Mouse (Mus musculus): ENCODE data around the gene Klk1b11. TPM values are rescaled to one million over a fixed set of nuclear protein-coding genes. Genes with fewer than 3 reads are reported as not detected.

Klk1b11 gene
- polyA plus RNA-seq, 1 experiment from 2014 or later, result not detected

Other genes starting within 250 kb of the Klk1b11 start
- not detected in 2 replicates for gene Klk12, start 227.0 kb upstream of the Klk1b11 start, polyA plus RNA-seq (2016; fragmentation: Nextera tagmentation; extraction: Ambion mirVana)
- gene Klk11, start 221.3 kb upstream of the Klk1b11 start, polyA plus RNA-seq (2016; fragmentation: Nextera tagmentation; extraction: Ambion mirVana), result not detected in 2 replicates
- gene Klk10, start 214.8 kb upstream of the Klk1b11 start, polyA plus RNA-seq (2016; fragmentation: Nextera tagmentation; extraction: Ambion mirVana), result 0.19 and 0.36 TPM in 2 replicates
- not detected in 2 replicates for gene Klk9, start 204.0 kb upstream of the Klk1b11 start, polyA plus RNA-seq (2016; fragmentation: Nextera tagmentation; extraction: Ambion mirVana)
- gene Klk8, start 198.3 kb upstream of the Klk1b11 start, polyA plus RNA-seq (2016; fragmentation: Nextera tagmentation; extraction: Ambion mirVana), result 9.5 and 10.0 TPM in 2 replicates
- not detected in 2 replicates for gene Klk7, start 184.6 kb upstream of the Klk1b11 start, polyA plus RNA-seq (2016; fragmentation: Nextera tagmentation; extraction: Ambion mirVana)
- gene Klk6, start 171.4 kb upstream of the Klk1b11 start, polyA plus RNA-seq (2016; fragmentation: Nextera tagmentation; extraction: Ambion mirVana), result not detected in 2 replicates
- gene Klk5, start 153.9 kb upstream of the Klk1b11 start, polyA plus RNA-seq (2016; fragmentation: Nextera tagmentation; extraction: Ambion mirVana), result 0.17 TPM in 1 of 2 replicates, not detected in the other
- gene Klk4, start 114.7 kb upstream of the Klk1b11 start, polyA plus RNA-seq (2016; fragmentation: Nextera tagmentation; extraction: Ambion mirVana), result not detected in 2 replicates
- gene Klk15, start 62.1 kb upstream of the Klk1b11 start, polyA plus RNA-seq (2016; fragmentation: Nextera tagmentation; extraction: Ambion mirVana), result not detected in 2 replicates
- not detected in 2 replicates for gene Klk1b8, start 45.2 kb upstream of the Klk1b11 start, polyA plus RNA-seq (2016; fragmentation: Nextera tagmentation; extraction: Ambion mirVana)
- gene Klk1b1, start 29.1 kb upstream of the Klk1b11 start, polyA plus RNA-seq (2016; fragmentation: Nextera tagmentation; extraction: Ambion mirVana), result not detected in 2 replicates
- not detected in 2 replicates for gene Klk1b9, start 19.8 kb upstream of the Klk1b11 start, polyA plus RNA-seq (2016; fragmentation: Nextera tagmentation; extraction: Ambion mirVana)
- gene Klk1b26, start 16.3 kb downstream of the Klk1b11 start, polyA plus RNA-seq (2016; fragmentation: Nextera tagmentation; extraction: Ambion mirVana), result not detected in 2 replicates
- gene Klk1b27, start 56.4 kb downstream of the Klk1b11 start, polyA plus RNA-seq (2016; fragmentation: Nextera tagmentation; extraction: Ambion mirVana), result not detected in 2 replicates
- gene Klk1b21, start 106.5 kb downstream of the Klk1b11 start, polyA plus RNA-seq (2016; fragmentation: Nextera tagmentation; extraction: Ambion mirVana), result not detected in 2 replicates
- not detected in 2 replicates for gene Klk1b22, start 116.8 kb downstream of the Klk1b11 start, polyA plus RNA-seq (2016; fragmentation: Nextera tagmentation; extraction: Ambion mirVana)
- not detected in 2 replicates for gene Klk1b16, start 140.9 kb downstream of the Klk1b11 start, polyA plus RNA-seq (2016; fragmentation: Nextera tagmentation; extraction: Ambion mirVana)
- not detected in 2 replicates for gene Klk1b24, start 192.4 kb downstream of the Klk1b11 start, polyA plus RNA-seq (2016; fragmentation: Nextera tagmentation; extraction: Ambion mirVana)
- gene Klk1b3, start 202.3 kb downstream of the Klk1b11 start, polyA plus RNA-seq (2016; fragmentation: Nextera tagmentation; extraction: Ambion mirVana), result not detected in 2 replicates
- not detected in 2 replicates for gene Klk1b4, start 211.6 kb downstream of the Klk1b11 start, polyA plus RNA-seq (2016; fragmentation: Nextera tagmentation; extraction: Ambion mirVana)
- not detected in 2 replicates for gene Klk1b5, start 220.1 kb downstream of the Klk1b11 start, polyA plus RNA-seq (2016; fragmentation: Nextera tagmentation; extraction: Ambion mirVana)
- gene Klk1, start 229.5 kb downstream of the Klk1b11 start, polyA plus RNA-seq (2016; fragmentation: Nextera tagmentation; extraction: Ambion mirVana), result not detected in 2 replicates
- 0.17 TPM in 1 of 2 replicates, not detected in the other for gene Gm36864, start 240.3 kb downstream of the Klk1b11 start, polyA plus RNA-seq (2016; fragmentation: Nextera tagmentation; extraction: Ambion mirVana)

Data from midbrain, embryonic 10.5 days (tissue).